Mouse (Mus musculus) bone marrow, adult 2 months (tissue): ENCODE measurements around the gene Cfap161.

Source experiments
- CTCF ChIP-seq: fragments of 200-500 bp; IDR thresholded peaks from 2 replicates; pipeline ENCODE4 v1.5.1; 2011; ENCODE audit warnings: low read length, control low read depth; ENCODE audit not compliant: control insufficient read depth, insufficient read depth
- POLR2A ChIP-seq: fragments of 200-500 bp; IDR thresholded peaks from 2 replicates; pipeline ENCODE4 v1.6.1; 2011; ENCODE audit warnings: low read depth, mild to moderate bottlenecking, control low read depth, low read length, borderline replicate concordance; ENCODE audit not compliant: control insufficient read depth

DNA sequence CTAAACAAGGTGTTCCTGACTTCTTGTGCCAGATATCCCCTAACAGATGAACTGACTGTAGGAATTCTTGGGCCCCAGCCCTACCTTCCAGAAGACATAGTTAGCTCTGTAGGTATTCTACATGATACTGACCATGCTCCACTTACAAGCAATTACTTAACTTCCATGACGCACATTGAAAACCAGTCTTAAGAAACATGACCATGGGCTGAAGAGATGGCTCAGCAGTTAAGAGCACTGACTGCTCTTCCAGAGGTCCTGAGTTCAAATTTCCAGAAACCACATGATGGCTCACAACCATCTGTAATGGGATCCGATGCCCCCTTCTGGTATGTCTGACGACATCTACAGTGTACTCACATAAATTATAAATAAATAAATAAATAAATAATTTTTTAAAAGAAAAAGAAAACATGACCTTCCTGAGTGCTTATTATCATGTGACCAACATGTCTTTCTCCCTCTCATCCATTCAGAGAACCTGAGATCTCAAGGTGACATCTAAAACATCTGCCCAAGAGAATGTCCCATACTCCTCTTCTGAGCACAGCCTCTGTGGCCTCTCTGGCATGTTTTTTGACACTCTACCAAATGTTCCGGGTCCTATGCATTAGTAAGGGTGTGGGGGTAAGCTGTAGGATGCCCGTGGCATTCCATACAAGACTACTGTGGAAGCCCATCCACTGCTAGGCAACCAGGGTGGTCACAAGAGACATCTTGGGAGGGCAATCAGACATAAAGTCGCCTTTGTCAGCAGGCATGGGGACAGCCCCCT, 58.2 kb downstream of the Cfap161 start:
- no peak for TF ChIP-seq POLR2A
- TF ChIP-seq CTCF, result no peak
